Mouse (Mus musculus): ENCODE measurements at regions not wholly inside any gene's neighbourhood (a gene's known extent, or its start where the extent isn't known, plus 50 kb on each side); places are given as distances from the start of the nearest gene placed in this dataset.
"Not testable (repeated sequence)": the region's sequence is repeated elsewhere in the genome, so short reads cannot be mapped to it uniquely, and the experiment has no call there.

GRCm38 (mm10) chr3:36387431-36387830 lies 88.3 kb downstream of the Anxa5 start:
- no peak overlapping the region for H3K9ac ChIP-seq
- WGBS, result 90% methylated on average over 5 of the region's 5 CpGs
- H3K27ac ChIP-seq, result no peak overlapping the region
- no peak overlapping the region for H3K4me2 ChIP-seq
- H3K27me3 ChIP-seq (replicated peaks), result no peaks in the 10 kb centered on the region
- no peaks in the 10 kb centered on the region for H3K9me3 ChIP-seq
- no peaks in the 10 kb centered on the region for H3K4me1 ChIP-seq
- ATAC-seq (replicated peaks), result no peak
- H3K4me3 ChIP-seq, result no peak overlapping the region
- H3K36me3 ChIP-seq (replicated peaks), result no peaks in the 10 kb centered on the region

GRCm38 (mm10) chr3:36383438-36383945 lies 92.2 kb downstream of the Anxa5 start:
- Histone ChIP-seq H3K4me1 (no peaks in the 10 kb centered on the region), H3K9ac (no peak overlapping the region), H3K36me3 (replicated peaks) (no peaks in the 10 kb centered on the region), H3K4me3 (no peak overlapping the region), H3K4me2 (no peak overlapping the region), H3K9me3 (no peaks in the 10 kb centered on the region), H3K27ac (no peak overlapping the region), H3K27me3 (replicated peaks) (no peaks in the 10 kb centered on the region)
- 88% methylated on average over 4 of the region's 4 CpGs for WGBS
- no peak for ATAC-seq (replicated peaks)

- no peaks in the 10 kb centered on the region for H3K4me1 ChIP-seq
- no peak overlapping the region for H3K4me2 ChIP-seq
- no peak for ATAC-seq (replicated peaks)
- H3K36me3 ChIP-seq (replicated peaks), result no peaks in the 10 kb centered on the region
- no peaks in the 10 kb centered on the region for H3K9me3 ChIP-seq
- WGBS, result 77% methylated on average over 5 of the region's 5 CpGs
- H3K4me3 ChIP-seq, result no peak overlapping the region
- no peaks in the 10 kb centered on the region for H3K27me3 ChIP-seq (replicated peaks)
- H3K9ac ChIP-seq, result no peak overlapping the region
- no peak overlapping the region for H3K27ac ChIP-seq
These were observed 94.0 kb downstream of the Anxa5 start for GRCm38 (mm10) chr3:36381621-36382193.

- Histone ChIP-seq H3K4me3 (no peak overlapping the region), H3K27ac (no peak overlapping the region), H3K27me3 (replicated peaks) (no peaks in the 10 kb centered on the region), H3K9me3 (no peaks in the 10 kb centered on the region), H3K4me2 (no peak overlapping the region), H3K36me3 (replicated peaks) (no peaks in the 10 kb centered on the region), H3K4me1 (no peaks in the 10 kb centered on the region), H3K9ac (no peak overlapping the region)
- WGBS, result 80% methylated on average over 2 of the region's 2 CpGs
- ATAC-seq (replicated peaks), result no peak
These were observed 100.0 kb downstream of the Anxa5 start for GRCm38 (mm10) chr3:36375722-36376121.

GRCm38 (mm10) chr3:36374939-36375338 lies 100.8 kb downstream of the Anxa5 start:
- no peaks in the 10 kb centered on the region for H3K36me3 ChIP-seq (replicated peaks)
- no peaks in the 10 kb centered on the region for H3K9me3 ChIP-seq
- WGBS, result 72% methylated on average over 5 of the region's 5 CpGs
- H3K4me3 ChIP-seq, result no peak overlapping the region
- H3K4me2 ChIP-seq, result no peak overlapping the region
- H3K27me3 ChIP-seq (replicated peaks), result no peaks in the 10 kb centered on the region
- no peaks in the 10 kb centered on the region for H3K4me1 ChIP-seq
- no peak overlapping the region for H3K27ac ChIP-seq
- ATAC-seq (replicated peaks), result no peak
- no peak overlapping the region for H3K9ac ChIP-seq

- no peaks in the 10 kb centered on the region for H3K4me1 ChIP-seq
- H3K9ac ChIP-seq, result no peak overlapping the region
- no peaks in the 10 kb centered on the region for H3K9me3 ChIP-seq
- 83% methylated on average over 6 of the region's 6 CpGs for WGBS
- H3K36me3 ChIP-seq (replicated peaks), result no peaks in the 10 kb centered on the region
- H3K4me2 ChIP-seq, result no peak overlapping the region
- no peaks in the 10 kb centered on the region for H3K27me3 ChIP-seq (replicated peaks)
- H3K4me3 ChIP-seq, result no peak overlapping the region
- ATAC-seq (replicated peaks), result no peak
- H3K27ac ChIP-seq, result no peak overlapping the region
These were observed 114.8 kb downstream of the Anxa5 start for GRCm38 (mm10) chr3:36360933-36361332.

- 94% methylated on average over 3 of the region's 3 CpGs for WGBS
- ATAC-seq (replicated peaks), result not testable (repeated sequence)
These were observed 121.5 kb downstream of the Anxa5 start for GRCm38 (mm10) chr3:36354201-36354600.

GRCm38 (mm10) chr3:36352032-36352742 lies 123.5 kb downstream of the Anxa5 start:
- Histone ChIP-seq H3K36me3 (replicated peaks) (no peaks in the 10 kb centered on the region), H3K9ac (no peak overlapping the region), H3K4me3 (no peak overlapping the region), H3K27ac (peak overlapping the region; percentile 40), H3K9me3 (no peaks in the 10 kb centered on the region), H3K4me1 (peaks cover 4% of the 10 kb centered on the region; the same call in 1 of the 2 replicates), H3K4me2 (no peak overlapping the region), H3K27me3 (replicated peaks) (no peaks in the 10 kb centered on the region)
- WGBS, result 21% methylated on average over 4 of the region's 4 CpGs
- peak; percentile 89 for ATAC-seq (replicated peaks)

More at GRCm38 (mm10) chr3:36354201-36354600, 121.5 kb downstream of the Anxa5 start:
- not testable (repeated sequence) for H3K9me3 ChIP-seq; H3K4me1 ChIP-seq; H3K4me3 ChIP-seq; H3K36me3 ChIP-seq (replicated peaks); H3K9ac ChIP-seq; H3K27me3 ChIP-seq (replicated peaks); H3K27ac ChIP-seq; H3K4me2 ChIP-seq

GRCm38 (mm10) chr3:36349073-36349472 lies 126.6 kb downstream of the Anxa5 start:
- H3K27ac ChIP-seq, result no peak overlapping the region
- H3K27me3 ChIP-seq (replicated peaks), result no peaks in the 10 kb centered on the region
- H3K4me2 ChIP-seq, result no peak overlapping the region
- H3K4me1 ChIP-seq, result peaks cover 4% of the 10 kb centered on the region; the same call in 1 of the 2 replicates
- H3K9me3 ChIP-seq, result no peaks in the 10 kb centered on the region
- no peak overlapping the region for H3K9ac ChIP-seq
- no peaks in the 10 kb centered on the region for H3K36me3 ChIP-seq (replicated peaks)
- no peak for ATAC-seq (replicated peaks)
- 91% methylated on average over 4 of the region's 4 CpGs for WGBS
- no peak overlapping the region for H3K4me3 ChIP-seq

- Histone ChIP-seq H3K9me3 (no peaks in the 10 kb centered on the region), H3K27me3 (replicated peaks) (no peaks in the 10 kb centered on the region), H3K4me3 (no peak overlapping the region), H3K27ac (no peak overlapping the region), H3K36me3 (replicated peaks) (no peaks in the 10 kb centered on the region), H3K4me1 (no peaks in the 10 kb centered on the region), H3K9ac (no peak overlapping the region), H3K4me2 (no peak overlapping the region)
- WGBS, result 78% methylated on average over 6 of the region's 6 CpGs
- ATAC-seq (replicated peaks), result no peak
These were observed 118.9 kb upstream of the Qrfpr start for GRCm38 (mm10) chr3:36340889-36341533.

GRCm38 (mm10) chr3:36339656-36340055 lies 117.5 kb upstream of the Qrfpr start:
- Histone ChIP-seq H3K4me3 (no peak overlapping the region), H3K36me3 (replicated peaks) (no peaks in the 10 kb centered on the region), H3K27me3 (replicated peaks) (no peaks in the 10 kb centered on the region), H3K4me2 (no peak overlapping the region), H3K4me1 (no peaks in the 10 kb centered on the region), H3K9me3 (no peaks in the 10 kb centered on the region), H3K9ac (no peak overlapping the region), H3K27ac (no peak overlapping the region)
- ATAC-seq (replicated peaks), result no peak
- 97% methylated on average over 5 of the region's 5 CpGs for WGBS

GRCm38 (mm10) chr3:36334279-36334678 lies 112.2 kb upstream of the Qrfpr start:
- 71% methylated on average over 5 of the region's 5 CpGs for WGBS
- Histone ChIP-seq H3K27me3 (replicated peaks) (no peaks in the 10 kb centered on the region), H3K4me3 (no peak overlapping the region), H3K27ac (no peak overlapping the region), H3K4me2 (no peak overlapping the region), H3K4me1 (no peaks in the 10 kb centered on the region), H3K9me3 (no peaks in the 10 kb centered on the region), H3K36me3 (replicated peaks) (no peaks in the 10 kb centered on the region), H3K9ac (no peak overlapping the region)
- ATAC-seq (replicated peaks), result no peak
